Mouse (Mus musculus) neural tube, embryonic 14.5 days (tissue): Measurements from ENCODE around the gene Sgip1. TPM values are rescaled to one million over a fixed set of nuclear protein-coding genes. Genes with fewer than 3 reads are reported as not detected.

Experiments
- ATAC-seq: fragments of 200-750 bp; cut with Nextera tagmentation; 2 replicates; pipeline ENCODE4 v1.8.0; 2017; ENCODE audit warnings: low read depth, mild to moderate bottlenecking, moderate TSS enrichment, moderate library complexity
- H3K27ac ChIP-seq: fragments of 300-500 bp; sonication (generic); 2 replicates; pipeline ENCODE4 v1.5.1; 2014; ENCODE audit warnings: low read depth, mild to moderate bottlenecking, control low read depth, low read length, moderate library complexity, mixed read lengths
- H3K27me3 ChIP-seq: fragments of 300-500 bp; sonication (generic); 2 replicates; pipeline ENCODE4 v1.6.1; 2014; ENCODE audit warnings: low read length; ENCODE audit not compliant: control insufficient read depth, insufficient read depth
- H3K36me3 ChIP-seq: fragments of 300-500 bp; sonication (generic); 2 replicates; pipeline ENCODE4 v1.6.1; 2014; ENCODE audit warnings: low read length, mixed read lengths; ENCODE audit not compliant: control insufficient read depth, insufficient read depth
- H3K4me1 ChIP-seq: fragments of 300-500 bp; sonication (generic); 2 replicates; pipeline ENCODE4 v1.6.1; 2014; ENCODE audit warnings: low read length; ENCODE audit not compliant: control insufficient read depth, insufficient read depth
- H3K4me2 ChIP-seq: fragments of 300-500 bp; sonication (generic); 2 replicates; pipeline ENCODE4 v1.6.1; 2014; ENCODE audit warnings: mild to moderate bottlenecking, low read depth, low read length, control low read depth
- H3K4me3 ChIP-seq: fragments of 300-500 bp; sonication (generic); 2 replicates; pipeline ENCODE4 v1.5.1; 2014; ENCODE audit warnings: low read depth, low read length, control low read depth, mixed read lengths
- H3K9ac ChIP-seq: fragments of 300-500 bp; sonication (generic); replicated peaks from 2 replicates; pipeline ENCODE4 v1.6.1; 2014; ENCODE audit warnings: low read depth, mild to moderate bottlenecking, control low read depth, low read length, mixed read lengths
- H3K9me3 ChIP-seq: fragments of 300-500 bp; sonication (generic); 2 replicates; pipeline ENCODE4 v1.6.1; 2016; ENCODE audit warnings: low read length; ENCODE audit not compliant: control insufficient read depth
- WGBS: fragments of 180-500 bp; shearing (Covaris S2); extraction: QIAGEN DNeasy Blood & Tissue Kit; methylation state at CpG from one replicate; pipeline ENCODE4 v1.1.7; 2014; 5-methylcytosine and 5-hydroxymethylcytosine counted together
- polyA plus RNA-seq: library from polyadenylated mRNA; unstranded; fragments of >200 nt; fragmentation: Nextera tagmentation; extraction: Ambion mirVana; gene quantifications from 2 replicates; pipeline ENCODE4 v1.2.1, GENCODE M21; 2014

Sgip1 gene
- polyA plus RNA-seq, 1 experiment from 2014 or later = 86.7 TPM

- 0 out of 2 replicates have a peak, but pooled peaks have one; percentile 44 for ATAC-seq
- H3K4me1 ChIP-seq = no peaks in the 10 kb centered on the region
- no peak overlapping the region for H3K4me2 ChIP-seq
- WGBS = 62% methylated on average over 11 of the region's 11 CpGs
- H3K9me3 ChIP-seq = no peaks in the 10 kb centered on the region
- H3K36me3 ChIP-seq = no peaks in the 10 kb centered on the region
- no peak overlapping the region for H3K27ac ChIP-seq
- H3K9ac ChIP-seq = no peak overlapping the region
- H3K27me3 ChIP-seq = no peaks in the 10 kb centered on the region
- H3K4me3 ChIP-seq = no peak overlapping the region
These were observed 100.0 kb downstream of the Sgip1 start for GRCm38 (mm10) chr4:102840956-102841729.

- no peak overlapping the region for H3K4me2 ChIP-seq
- no peaks in the 10 kb centered on the region for H3K36me3 ChIP-seq
- 95% methylated on average over 6 of the region's 6 CpGs for WGBS
- H3K4me1 ChIP-seq = peaks cover 7% of the 10 kb centered on the region; the same call in 1 of the 2 replicates
- no peak overlapping the region for H3K4me3 ChIP-seq
- H3K9me3 ChIP-seq = no peaks in the 10 kb centered on the region
- no peak overlapping the region for H3K9ac ChIP-seq
- no peak for ATAC-seq
- H3K27ac ChIP-seq = no peak overlapping the region
- no peaks in the 10 kb centered on the region for H3K27me3 ChIP-seq
These were observed 109.4 kb downstream of the Sgip1 start for GRCm38 (mm10) chr4:102850498-102850897.

- H3K4me1 ChIP-seq = peaks cover 7% of the 10 kb centered on the region; the same call in 1 of the 2 replicates
- no peak overlapping the region for H3K4me2 ChIP-seq
- no peak for ATAC-seq
- H3K36me3 ChIP-seq = no peaks in the 10 kb centered on the region
- no peaks in the 10 kb centered on the region for H3K9me3 ChIP-seq
- no peak overlapping the region for H3K9ac ChIP-seq
- 73% methylated on average over 1 of the region's 1 CpGs for WGBS
- H3K27ac ChIP-seq = no peak overlapping the region
- no peaks in the 10 kb centered on the region for H3K27me3 ChIP-seq
- no peak overlapping the region for H3K4me3 ChIP-seq
These were observed 110.1 kb downstream of the Sgip1 start for GRCm38 (mm10) chr4:102851161-102851560.

- H3K9ac ChIP-seq = no peak overlapping the region
- H3K27ac ChIP-seq = no peak overlapping the region
- no peak overlapping the region for H3K4me3 ChIP-seq
- H3K36me3 ChIP-seq = no peaks in the 10 kb centered on the region
- peaks cover 7% of the 10 kb centered on the region; the same call in 1 of the 2 replicates for H3K4me1 ChIP-seq
- H3K9me3 ChIP-seq = no peaks in the 10 kb centered on the region
- no peaks in the 10 kb centered on the region for H3K27me3 ChIP-seq
- no peak overlapping the region for H3K4me2 ChIP-seq
- 83% methylated on average over 3 of the region's 3 CpGs for WGBS
- ATAC-seq = no peak
These were observed 111.2 kb downstream of the Sgip1 start for GRCm38 (mm10) chr4:102852290-102852689.

- H3K4me1 ChIP-seq = peaks cover 7% of the 10 kb centered on the region; the same call in 1 of the 2 replicates
- H3K9ac ChIP-seq = no peak overlapping the region
- H3K4me2 ChIP-seq = no peak overlapping the region
- no peaks in the 10 kb centered on the region for H3K9me3 ChIP-seq
- no peak for ATAC-seq
- WGBS = 89% methylated on average over 5 of the region's 5 CpGs
- H3K36me3 ChIP-seq = no peaks in the 10 kb centered on the region
- no peaks in the 10 kb centered on the region for H3K27me3 ChIP-seq
- no peak overlapping the region for H3K4me3 ChIP-seq
- H3K27ac ChIP-seq = no peak overlapping the region
These were observed 111.7 kb downstream of the Sgip1 start for GRCm38 (mm10) chr4:102852808-102853207.

GRCm38 (mm10) chr4:102853330-102854022, 112.4 kb downstream of the Sgip1 start:
- H3K36me3 ChIP-seq = no peaks in the 10 kb centered on the region
- H3K4me3 ChIP-seq = no peak overlapping the region
- WGBS = 80% methylated on average over 9 of the region's 9 CpGs
- H3K9me3 ChIP-seq = no peaks in the 10 kb centered on the region
- no peak overlapping the region for H3K4me2 ChIP-seq
- H3K9ac ChIP-seq = no peak overlapping the region
- ATAC-seq = no peak
- no peak overlapping the region for H3K27ac ChIP-seq
- H3K4me1 ChIP-seq = peaks cover 7% of the 10 kb centered on the region; the same call in 1 of the 2 replicates
- no peaks in the 10 kb centered on the region for H3K27me3 ChIP-seq

GRCm38 (mm10) chr4:102854928-102855892, 114.1 kb downstream of the Sgip1 start:
- Histone ChIP-seq H3K9ac (no peak overlapping the region), H3K27me3 (no peaks in the 10 kb centered on the region), H3K9me3 (no peaks in the 10 kb centered on the region), H3K36me3 (no peaks in the 10 kb centered on the region), H3K4me3 (no peak overlapping the region), H3K27ac (no peak overlapping the region), H3K4me1 (peaks cover 7% of the 10 kb centered on the region; the same call in 1 of the 2 replicates), H3K4me2 (no peak overlapping the region)
- WGBS = 50% methylated on average over 10 of the region's 10 CpGs
- 0 out of 2 replicates have a peak, but pooled peaks have one; percentile 60 for ATAC-seq

- Histone ChIP-seq H3K9me3 (no peaks in the 10 kb centered on the region), H3K27me3 (no peaks in the 10 kb centered on the region), H3K4me2 (no peak overlapping the region), H3K27ac (no peak overlapping the region), H3K9ac (no peak overlapping the region), H3K36me3 (no peaks in the 10 kb centered on the region), H3K4me1 (peaks cover 7% of the 10 kb centered on the region; the same call in 1 of the 2 replicates), H3K4me3 (no peak overlapping the region)
- WGBS = 49% methylated on average over 7 of the region's 7 CpGs
- no peak for ATAC-seq
These were observed 115.0 kb downstream of the Sgip1 start for GRCm38 (mm10) chr4:102856086-102856485.
